Mouse (Mus musculus) forebrain, embryonic 14.5 days (tissue): Measurements from ENCODE around the gene Ctbs. TPM values are rescaled to one million over a fixed set of nuclear protein-coding genes. Genes with fewer than 3 reads are reported as not detected.

ENCODE experiments used
- ATAC-seq: fragments of 200-750 bp; cut with Nextera tagmentation; 2 replicates; pipeline ENCODE4 v1.8.0; 2017; ENCODE audit warnings: mild to moderate bottlenecking, moderate library complexity
- DNase-seq: peaks from one replicate; pipeline ENCODE4 v3.0.0-alpha.2; 2015; ENCODE audit warnings: low spot score
- H3K27ac ChIP-seq: fragments of 300-500 bp; sonication (generic); 2 replicates; pipeline ENCODE4 v1.5.1; 2014; ENCODE audit warnings: low read depth, mild to moderate bottlenecking, control low read depth, low read length, moderate library complexity
- H3K27me3 ChIP-seq: fragments of 300-500 bp; sonication (generic); replicated peaks from 2 replicates; pipeline ENCODE4 v1.6.1; 2014; ENCODE audit warnings: low read length, control low read depth, mixed read lengths; ENCODE audit not compliant: control insufficient read depth, insufficient read depth
- H3K36me3 ChIP-seq: fragments of 300-500 bp; sonication (generic); 2 replicates; pipeline ENCODE4 v1.6.1; 2014; ENCODE audit warnings: low read length, control low read depth; ENCODE audit not compliant: control insufficient read depth, insufficient read depth
- H3K4me1 ChIP-seq: fragments of 300-500 bp; sonication (generic); 2 replicates; pipeline ENCODE4 v1.6.1; 2014; ENCODE audit warnings: antibody characterized with exemption, low read length, control low read depth; ENCODE audit not compliant: control insufficient read depth, insufficient read depth
- H3K4me2 ChIP-seq: fragments of 300-500 bp; sonication (generic); 2 replicates; pipeline ENCODE4 v1.6.1; 2014; ENCODE audit warnings: mild to moderate bottlenecking, control low read depth, low read length
- H3K4me3 ChIP-seq: fragments of 300-500 bp; sonication (generic); 2 replicates; pipeline ENCODE4 v1.5.1; 2014; ENCODE audit warnings: low read depth, low read length, control low read depth
- H3K9ac ChIP-seq: fragments of 300-500 bp; sonication (generic); 2 replicates; pipeline ENCODE4 v1.6.1; 2014; ENCODE audit warnings: mild to moderate bottlenecking, low read length, control low read depth, moderate library complexity
- H3K9me3 ChIP-seq: fragments of 300-500 bp; sonication (generic); replicated peaks from 2 replicates; pipeline ENCODE4 v1.6.1; 2016; ENCODE audit warnings: low read length, control low read depth, mixed read lengths; ENCODE audit not compliant: control insufficient read depth
- WGBS: fragments of 180-500 bp; shearing (Covaris S2); extraction: QIAGEN DNeasy Blood & Tissue Kit; methylation state at CpG from one replicate; pipeline ENCODE4 v1.1.7; 2014; 5-methylcytosine and 5-hydroxymethylcytosine counted together
- polyA plus RNA-seq: library from polyadenylated mRNA; unstranded; fragments of >200 nt; fragmentation: Nextera tagmentation; extraction: Ambion mirVana; gene quantifications from 2 replicates; pipeline ENCODE4 v1.2.1, GENCODE M21; 2014

Gene Ctbs
- polyA plus RNA-seq, 1 experiment from 2014 or later: 5.0 TPM

GRCm38 (mm10) chr3:146440011-146440410 is 9.6 kb upstream of the Ctbs start:
- Histone ChIP-seq H3K27me3 (no peaks in the 10 kb centered on the region), H3K4me1 (no peaks in the 10 kb centered on the region), H3K4me2 (no peak overlapping the region), H3K4me3 (no peak overlapping the region), H3K36me3 (peaks cover 54% of the 10 kb centered on the region), H3K9ac (no peak overlapping the region), H3K9me3 (no peaks in the 10 kb centered on the region), H3K27ac (no peak overlapping the region)
- 92% methylated on average over 12 of the region's 12 CpGs for WGBS
- ATAC-seq (no peak), DNase-seq (no peak)

GRCm38 (mm10) chr3:146440422-146440821 is 9.2 kb upstream of the Ctbs start:
- 87% methylated on average over 7 of the region's 7 CpGs for WGBS
- no peak overlapping the region for H3K9ac ChIP-seq
- H3K27me3 ChIP-seq: no peaks in the 10 kb centered on the region
- H3K36me3 ChIP-seq: peaks cover 51% of the 10 kb centered on the region
- ATAC-seq (no peak), DNase-seq (no peak)
- H3K27ac ChIP-seq: no peak overlapping the region
- no peaks in the 10 kb centered on the region for H3K4me1 ChIP-seq
- H3K4me2 ChIP-seq: no peak overlapping the region
- H3K9me3 ChIP-seq: no peaks in the 10 kb centered on the region
- H3K4me3 ChIP-seq: no peak overlapping the region

- no peak overlapping the region for H3K4me2 ChIP-seq
- no peaks in the 10 kb centered on the region for H3K9me3 ChIP-seq
- no peak for DNase-seq
- H3K36me3 ChIP-seq: peaks cover 32% of the 10 kb centered on the region
- H3K4me1 ChIP-seq: no peaks in the 10 kb centered on the region
- 91% methylated on average over 7 of the region's 7 CpGs for WGBS
- H3K27me3 ChIP-seq: no peaks in the 10 kb centered on the region
- no peak overlapping the region for H3K4me3 ChIP-seq
- ATAC-seq: no peak
- no peak overlapping the region for H3K27ac ChIP-seq
- no peak overlapping the region for H3K9ac ChIP-seq
Measured at GRCm38 (mm10) chr3:146442484-146442883, 7.1 kb upstream of the Ctbs start.

GRCm38 (mm10) chr3:146442936-146443335 is 6.7 kb upstream of the Ctbs start:
- ATAC-seq (no peak), DNase-seq (no peak)
- Histone ChIP-seq H3K9ac (no peak overlapping the region), H3K36me3 (peaks cover 27% of the 10 kb centered on the region), H3K4me2 (no peak overlapping the region), H3K27me3 (no peaks in the 10 kb centered on the region), H3K4me3 (no peak overlapping the region), H3K27ac (no peak overlapping the region), H3K4me1 (no peaks in the 10 kb centered on the region), H3K9me3 (no peaks in the 10 kb centered on the region)
- 90% methylated on average over 8 of the region's 8 CpGs for WGBS

- Histone ChIP-seq H3K4me2 (no peak overlapping the region), H3K4me1 (no peaks in the 10 kb centered on the region), H3K27ac (no peak overlapping the region), H3K9me3 (no peaks in the 10 kb centered on the region), H3K36me3 (peaks cover 23% of the 10 kb centered on the region), H3K27me3 (no peaks in the 10 kb centered on the region), H3K4me3 (no peak overlapping the region), H3K9ac (no peak overlapping the region)
- 86% methylated on average over 7 of the region's 7 CpGs for WGBS
- ATAC-seq (no peak), DNase-seq (no peak)
Measured at GRCm38 (mm10) chr3:146443380-146443779, 6.2 kb upstream of the Ctbs start.

- Histone ChIP-seq H3K4me2 (no peak overlapping the region), H3K36me3 (peaks cover 13% of the 10 kb centered on the region), H3K4me1 (no peaks in the 10 kb centered on the region), H3K27ac (no peak overlapping the region), H3K4me3 (no peak overlapping the region), H3K9ac (no peak overlapping the region), H3K27me3 (no peaks in the 10 kb centered on the region), H3K9me3 (no peaks in the 10 kb centered on the region)
- DNase-seq: no peak
- WGBS: 93% methylated on average over 7 of the region's 7 CpGs
- no peak for ATAC-seq
Measured at GRCm38 (mm10) chr3:146444880-146445279, 4.7 kb upstream of the Ctbs start.

- H3K4me3 ChIP-seq: no peak overlapping the region
- no peak overlapping the region for H3K4me2 ChIP-seq
- no peaks in the 10 kb centered on the region for H3K9me3 ChIP-seq
- peaks cover 4% of the 10 kb centered on the region; the same call in 1 of the 2 replicates for H3K36me3 ChIP-seq
- no peaks in the 10 kb centered on the region for H3K27me3 ChIP-seq
- H3K27ac ChIP-seq: no peak overlapping the region
- no peak overlapping the region for H3K9ac ChIP-seq
- DNase-seq: no peak
- 92% methylated on average over 5 of the region's 5 CpGs for WGBS
- ATAC-seq: no peak
- 0 out of 2 replicates have a peak, but pooled peaks cover 3% of the 10 kb centered on the region for H3K4me1 ChIP-seq
Measured at GRCm38 (mm10) chr3:146447156-146447555, 2.4 kb upstream of the Ctbs start.

- H3K4me3 ChIP-seq: no peak overlapping the region
- WGBS: 92% methylated on average over 3 of the region's 3 CpGs
- DNase-seq (no peak), ATAC-seq (no peak)
- H3K9me3 ChIP-seq: no peaks in the 10 kb centered on the region
- no peak overlapping the region for H3K4me2 ChIP-seq
- no peak overlapping the region for H3K9ac ChIP-seq
- no peak overlapping the region for H3K27ac ChIP-seq
- H3K27me3 ChIP-seq: no peaks in the 10 kb centered on the region
- H3K36me3 ChIP-seq: peaks cover under 1% of the 10 kb centered on the region; the same call in 1 of the 2 replicates
- H3K4me1 ChIP-seq: 0 out of 2 replicates have a peak, but pooled peaks cover 3% of the 10 kb centered on the region
Measured at GRCm38 (mm10) chr3:146447598-146447997, 2.0 kb upstream of the Ctbs start.

- no peak overlapping the region for H3K27ac ChIP-seq
- H3K9me3 ChIP-seq: no peaks in the 10 kb centered on the region
- H3K4me3 ChIP-seq: no peak overlapping the region
- H3K36me3 ChIP-seq: no peaks in the 10 kb centered on the region
- no peak for ATAC-seq
- H3K9ac ChIP-seq: no peak overlapping the region
- WGBS: 90% methylated on average over 10 of the region's 10 CpGs
- no peak for DNase-seq
- no peaks in the 10 kb centered on the region for H3K27me3 ChIP-seq
- 0 out of 2 replicates have a peak, but pooled peaks cover 3% of the 10 kb centered on the region for H3K4me1 ChIP-seq
- H3K4me2 ChIP-seq: no peak overlapping the region
Measured at GRCm38 (mm10) chr3:146448372-146448771, 1.2 kb upstream of the Ctbs start.
